Mouse (Mus musculus) common myeloid progenitor, adult 5-6 weeks (primary cell): Measurements from ENCODE around the gene Aamp. TPM values are rescaled to one million over a fixed set of nuclear protein-coding genes. Genes with fewer than 3 reads are reported as not detected.
"Not testable (repeated sequence)": the region's sequence is repeated elsewhere in the genome, so short reads cannot be mapped to it uniquely, and the experiment has no call there.

ENCODE experiments used
- ATAC-seq: replicated peaks from 2 replicates; pipeline ENCODE4 v1.8.0; 2016; ENCODE audit warnings: low read depth, mild to moderate bottlenecking, moderate TSS enrichment, inconsistent platforms; ENCODE audit not compliant: poor library complexity, severe bottlenecking
- total RNA-seq: library from RNA; stranded (forward); fragments of 200-1000, 187-1606 nt; gene quantifications from 2 replicates; pipeline ENCODE4 v1.2.3, GENCODE M21; 2017

The Aamp gene
- total RNA-seq = 84.2 and 100 TPM in 2 replicates

- ATAC-seq = peak; percentile 90
These were observed at the start of gene Aamp, which contains the start of gene Pnkd for GRCm38 (mm10) chr1:74284543-74285160. Gene Aamp (minus strand): TSS chr1:74284738. Gene Pnkd (plus strand): TSS chr1:74284930.

- no peak for ATAC-seq
These were observed 48.4 kb upstream of the Aamp start for GRCm38 (mm10) chr1:74332930-74333329.

GRCm38 (mm10) chr1:74332241-74332763 lies 47.8 kb upstream of the Aamp start:
- ATAC-seq = peak; percentile 89

- 0 out of 2 replicates have a peak, but pooled peaks have one; percentile 3 for ATAC-seq
These were observed 46.6 kb upstream of the Aamp start for GRCm38 (mm10) chr1:74331046-74331681.

- no peak for ATAC-seq
These were observed 45.4 kb upstream of the Aamp start for GRCm38 (mm10) chr1:74329899-74330431.

GRCm38 (mm10) chr1:74326916-74327315 lies 42.4 kb upstream of the Aamp start:
- ATAC-seq = not testable (repeated sequence)

GRCm38 (mm10) chr1:74321396-74321795 lies 36.9 kb upstream of the Aamp start:
- ATAC-seq = no peak

GRCm38 (mm10) chr1:74318711-74319110 lies 34.2 kb upstream of the Aamp start:
- ATAC-seq = no peak

- ATAC-seq = 0 out of 2 replicates have a peak, but pooled peaks have one; percentile 27
These were observed 31.7 kb upstream of the Aamp start for GRCm38 (mm10) chr1:74316114-74316827.

- ATAC-seq = no peak
These were observed 30.3 kb upstream of the Aamp start for GRCm38 (mm10) chr1:74314796-74315195.

GRCm38 (mm10) chr1:74313049-74313692 lies 28.6 kb upstream of the Aamp start:
- ATAC-seq = peak; percentile 86

GRCm38 (mm10) chr1:74309767-74310166 lies 25.2 kb upstream of the Aamp start:
- ATAC-seq = no peak

GRCm38 (mm10) chr1:74308001-74308964 lies 23.7 kb upstream of the Aamp start:
- ATAC-seq = no peak

- ATAC-seq = no peak
These were observed 22.6 kb upstream of the Aamp start for GRCm38 (mm10) chr1:74307146-74307545.

GRCm38 (mm10) chr1:74305522-74305921 lies 21.0 kb upstream of the Aamp start, which contains the start of gene Tmbim1:
Gene Tmbim1 (minus strand): TSS chr1:74305622.
- ATAC-seq = no peak

- ATAC-seq = no peak
These were observed 20.4 kb upstream of the Aamp start for GRCm38 (mm10) chr1:74304946-74305345.

GRCm38 (mm10) chr1:74304339-74304790 lies 19.8 kb upstream of the Aamp start:
- peak; percentile 3; the same call in 1 of the 2 replicates for ATAC-seq

- ATAC-seq = peak; percentile 72
These were observed 19.2 kb upstream of the Aamp start for GRCm38 (mm10) chr1:74303509-74304338.
